Mouse (Mus musculus): Measurements from ENCODE around the gene Wrb.
A peak's percentile ranks its signal among the peaks of the same experiment; 100 is the strongest.

The Wrb gene

DNA sequence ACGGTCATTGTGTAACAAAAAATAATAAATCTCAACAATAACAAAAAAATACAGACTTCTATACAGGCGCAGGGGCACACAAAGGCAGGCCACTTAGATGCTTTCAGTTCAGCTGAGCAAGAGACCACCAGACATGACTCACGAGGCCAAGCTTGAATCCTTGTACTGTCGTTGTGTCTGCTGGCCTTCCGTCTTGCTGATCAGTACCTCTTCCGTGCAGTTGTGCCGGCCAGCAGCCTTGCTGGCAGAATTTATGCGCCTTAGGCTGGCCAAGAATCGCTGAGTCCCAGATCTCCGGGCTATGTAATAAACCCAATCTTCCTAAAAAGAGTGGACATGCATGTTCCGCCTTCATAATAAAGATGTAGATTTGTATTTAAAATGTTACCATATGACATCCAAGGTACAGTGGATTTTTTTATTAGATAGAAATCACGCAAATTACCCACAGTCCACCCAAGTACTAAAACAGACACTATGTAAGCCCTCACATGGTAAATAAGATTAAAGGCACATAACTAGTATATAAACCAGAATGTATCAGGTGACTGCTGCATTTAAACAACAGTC is 13.4 kb downstream of the Wrb start:
- DNase-seq (ENCODE audit: extremely low spot score, low spot score), result no peak

DNA sequence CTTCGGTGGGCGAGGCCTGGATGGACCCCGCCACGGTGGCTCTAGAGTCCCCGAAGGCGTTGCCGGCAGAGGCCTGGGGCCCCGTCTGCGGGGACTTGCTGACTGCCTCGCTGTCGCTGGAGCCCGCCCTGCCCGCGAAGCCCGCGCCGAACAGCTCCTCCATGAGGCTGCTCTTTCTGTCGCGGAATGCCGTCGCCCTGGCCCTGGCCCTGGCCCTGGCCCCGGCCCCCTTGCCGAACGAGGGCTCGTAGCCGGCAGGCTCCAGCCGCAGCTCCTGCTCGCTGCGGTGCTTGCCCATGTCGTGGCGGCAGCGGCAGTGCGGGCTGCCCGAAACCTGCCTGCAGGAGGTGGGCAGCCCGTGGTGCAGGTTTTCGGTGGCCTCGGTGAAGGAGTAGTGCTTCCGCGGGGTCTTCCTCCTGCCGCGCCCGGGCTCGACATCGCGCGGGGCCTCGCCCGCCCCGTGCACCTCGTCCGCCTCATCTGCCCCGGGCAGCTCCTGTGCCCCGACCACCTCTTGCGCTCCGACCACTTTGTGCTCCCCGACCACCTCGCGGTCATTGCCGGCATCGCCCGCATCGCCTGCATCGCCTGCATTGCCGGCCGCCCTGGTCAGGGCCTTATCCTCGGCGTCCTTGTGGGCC is 14.0 kb downstream of the Wrb start:
- DNase-seq (ENCODE audit: extremely low spot score, low spot score), result peak; percentile 84

DNA sequence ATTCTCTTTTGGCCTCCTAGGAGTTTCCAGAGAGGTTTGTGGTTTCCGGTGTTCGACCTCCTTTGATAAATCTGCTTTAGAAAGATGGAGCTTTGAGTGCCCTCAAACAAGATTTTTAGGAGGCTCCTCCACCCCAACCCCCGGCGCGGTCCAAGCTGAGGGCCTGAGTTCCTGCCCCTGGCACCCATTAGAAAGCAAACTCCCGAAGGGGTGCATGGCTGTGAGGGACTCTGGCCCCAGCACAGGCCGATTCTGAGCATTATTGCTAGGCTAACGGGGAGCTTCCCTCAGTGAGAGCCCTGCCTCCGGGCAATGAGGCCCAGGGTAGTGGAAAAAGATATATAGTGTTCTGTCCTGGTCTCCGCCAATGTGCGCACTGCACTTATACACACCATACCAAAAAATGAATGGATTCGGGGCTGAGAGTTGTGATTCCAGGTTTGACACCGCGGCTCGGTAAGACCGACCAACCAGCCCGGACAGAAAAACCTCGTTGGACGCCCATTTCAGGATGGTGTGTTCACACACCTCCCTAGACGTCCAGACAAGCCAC is 14.7 kb downstream of the Wrb start:
- DNase-seq (ENCODE audit: extremely low spot score, low spot score), result no peak

DNA sequence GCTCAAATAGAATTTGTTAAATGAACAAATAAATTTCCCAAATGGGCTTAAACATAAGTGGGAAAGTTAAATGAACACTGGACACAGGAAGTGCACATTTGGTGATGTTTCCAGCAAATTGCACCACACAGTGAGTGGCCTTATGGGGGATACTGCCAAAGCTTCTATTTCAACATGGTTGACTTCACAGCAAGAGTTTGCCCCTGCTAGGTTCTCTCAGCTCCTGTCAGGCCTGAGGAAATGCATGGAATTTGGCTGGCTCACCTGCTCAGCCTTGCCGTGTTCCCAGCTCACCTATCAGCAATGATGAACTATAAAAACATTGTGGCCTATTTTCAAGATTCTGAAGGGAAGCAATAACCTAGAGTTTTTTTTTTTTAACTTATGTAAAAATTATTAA is 15.7 kb downstream of the Wrb start:
- DNase-seq (ENCODE audit: extremely low spot score, low spot score), result no peak

DNA sequence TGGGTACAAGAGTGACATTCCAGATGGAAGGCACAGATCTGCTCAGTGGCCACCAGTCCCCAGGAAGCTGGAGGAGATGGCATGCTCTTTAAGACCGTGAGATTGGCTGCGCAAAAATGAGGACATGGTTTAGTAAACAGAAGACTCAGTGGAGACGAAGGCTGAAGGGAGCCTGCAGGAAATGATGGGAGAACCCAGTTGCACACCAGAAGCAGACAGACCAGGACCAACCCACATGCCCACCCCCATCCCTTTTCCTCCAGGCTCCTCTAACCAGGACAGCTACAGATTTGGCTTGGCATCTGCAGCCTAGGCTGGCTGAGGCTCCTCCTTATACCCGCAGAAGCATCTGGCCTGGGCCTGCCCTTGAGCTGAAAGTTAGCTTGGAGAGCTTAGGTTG is 16.1 kb downstream of the Wrb start:
- DNase-seq (ENCODE audit: extremely low spot score, low spot score), result no peak

DNA sequence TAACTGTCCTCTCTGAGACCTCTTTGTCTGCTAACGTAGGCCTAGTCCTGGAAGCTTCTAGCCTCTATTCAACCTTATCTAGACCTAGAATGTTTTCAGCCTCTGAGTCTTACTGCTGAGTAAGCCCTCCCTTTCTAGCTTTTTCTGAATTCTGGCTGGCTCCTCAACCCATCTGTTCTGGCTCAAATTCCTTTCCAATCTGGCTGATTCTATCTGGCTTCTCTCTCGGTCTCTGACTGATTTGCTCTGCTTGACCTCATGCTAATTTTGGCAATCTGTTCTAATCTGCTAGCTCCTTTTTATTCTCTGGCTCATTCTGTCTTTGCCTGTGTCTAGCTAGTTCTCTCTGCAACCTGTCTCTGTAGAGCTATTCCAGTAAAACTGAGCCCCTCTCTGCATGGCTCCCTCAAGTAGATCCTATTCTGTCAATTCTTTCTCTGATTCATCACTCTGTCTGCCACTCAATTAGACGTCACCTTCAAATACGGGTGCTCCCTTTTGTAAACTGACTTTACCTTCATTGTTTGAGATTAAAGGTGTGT is 20.6 kb downstream of the Wrb start:
- no peak for DNase-seq (ENCODE audit: extremely low spot score, low spot score)

DNA sequence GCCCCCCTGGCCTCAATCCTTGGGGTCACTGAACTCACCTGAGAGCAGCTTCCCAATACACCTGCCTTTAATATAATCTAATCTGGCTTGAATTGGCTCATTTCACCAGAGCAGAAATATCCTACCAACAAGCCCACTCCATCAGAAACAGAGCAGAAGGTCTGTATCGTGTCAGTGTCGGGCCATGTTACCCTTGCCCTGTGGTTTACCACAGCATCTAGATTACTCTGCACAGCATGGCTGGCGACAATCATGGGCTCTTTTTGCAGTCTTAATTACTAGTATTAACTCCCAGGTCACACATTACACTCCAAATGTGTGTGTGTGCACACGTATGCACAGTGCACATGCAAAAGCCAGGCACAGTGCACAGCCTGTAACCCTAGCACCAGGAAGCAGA is 23.6 kb downstream of the Wrb start:
- DNase-seq (ENCODE audit: extremely low spot score, low spot score), result no peak

DNA sequence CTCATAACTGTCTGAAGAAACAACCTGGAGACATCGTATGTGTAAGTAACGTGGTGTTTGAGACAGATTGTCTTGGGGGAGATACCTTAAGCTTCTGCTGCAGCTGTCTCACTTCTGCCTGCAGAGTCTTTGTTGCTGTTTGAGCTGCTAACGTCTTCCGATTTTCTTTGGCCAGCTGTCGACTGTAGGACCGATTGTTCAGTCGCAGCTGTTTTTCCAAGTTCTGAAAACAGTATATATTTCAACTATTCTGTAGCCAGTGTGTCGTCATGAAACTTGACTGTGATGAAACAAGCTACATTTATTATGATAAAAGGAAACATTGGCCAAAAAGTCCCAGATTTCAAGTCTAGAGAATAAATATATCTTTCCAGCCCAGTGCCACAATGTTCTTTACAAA is 28.4 kb downstream of the Wrb start:
- DNase-seq (ENCODE audit: extremely low spot score, low spot score), result no peak

DNA sequence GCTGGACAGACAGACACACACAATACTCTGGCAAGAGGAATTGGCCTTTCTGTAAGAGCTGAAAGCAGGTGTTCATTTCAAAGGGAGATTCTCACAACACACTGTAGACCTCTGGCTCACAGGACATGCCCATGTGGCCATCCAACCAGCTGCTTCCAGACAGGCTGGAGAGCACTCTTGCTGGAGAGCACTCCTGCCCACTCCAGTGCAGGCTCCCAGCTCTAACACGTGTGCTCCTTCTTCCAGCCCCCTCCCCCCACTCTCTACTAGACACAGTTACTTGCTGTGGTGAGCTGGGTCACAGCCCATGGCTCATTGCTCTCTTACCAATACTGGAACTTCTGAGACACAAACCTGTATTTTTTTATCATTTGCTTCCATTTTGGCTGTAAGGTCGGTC is 30.2 kb downstream of the Wrb start:
- DNase-seq (ENCODE audit: extremely low spot score, low spot score), result no peak

DNA sequence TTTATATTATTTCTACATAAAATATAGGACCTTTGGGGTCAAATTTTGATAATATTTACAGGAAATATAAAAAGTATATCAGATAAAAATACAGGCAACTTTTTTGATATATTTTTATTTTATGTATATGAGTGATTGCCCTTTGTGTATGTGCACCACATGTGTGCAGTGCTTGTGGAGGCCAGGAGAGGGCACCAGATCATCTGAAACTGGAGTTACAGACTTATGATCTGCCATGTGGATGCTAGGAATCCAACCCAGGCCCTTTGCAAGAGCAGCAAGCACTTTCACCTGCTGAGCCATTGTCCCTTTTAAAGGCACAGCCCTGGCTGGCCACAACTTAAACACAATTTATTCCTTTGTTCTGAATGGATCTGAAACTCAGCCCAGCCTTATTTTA is 33.9 kb downstream of the Wrb start:
- DNase-seq (ENCODE audit: extremely low spot score, low spot score), result no peak

DNA sequence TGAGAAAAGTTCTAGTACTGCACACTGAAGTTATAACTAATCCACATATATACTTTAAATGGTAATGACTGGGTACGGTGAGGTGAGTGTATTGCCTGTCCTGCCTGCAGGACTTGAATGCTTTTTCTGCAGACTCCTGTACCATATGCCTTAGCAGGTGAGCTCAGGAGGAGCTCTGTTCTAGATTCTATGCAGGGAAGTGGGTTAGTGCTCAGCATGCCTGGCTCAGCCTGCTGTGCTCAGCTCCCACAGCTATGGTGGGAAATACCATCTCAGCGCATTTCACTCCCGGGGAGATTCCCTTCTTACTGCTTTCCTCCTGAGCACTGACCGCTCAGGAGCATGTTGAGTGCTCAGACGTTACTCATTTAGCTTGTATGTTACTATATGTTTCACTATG is 42.4 kb downstream of the Wrb start:
- DNase-seq (ENCODE audit: extremely low spot score, low spot score), result no peak

DNA sequence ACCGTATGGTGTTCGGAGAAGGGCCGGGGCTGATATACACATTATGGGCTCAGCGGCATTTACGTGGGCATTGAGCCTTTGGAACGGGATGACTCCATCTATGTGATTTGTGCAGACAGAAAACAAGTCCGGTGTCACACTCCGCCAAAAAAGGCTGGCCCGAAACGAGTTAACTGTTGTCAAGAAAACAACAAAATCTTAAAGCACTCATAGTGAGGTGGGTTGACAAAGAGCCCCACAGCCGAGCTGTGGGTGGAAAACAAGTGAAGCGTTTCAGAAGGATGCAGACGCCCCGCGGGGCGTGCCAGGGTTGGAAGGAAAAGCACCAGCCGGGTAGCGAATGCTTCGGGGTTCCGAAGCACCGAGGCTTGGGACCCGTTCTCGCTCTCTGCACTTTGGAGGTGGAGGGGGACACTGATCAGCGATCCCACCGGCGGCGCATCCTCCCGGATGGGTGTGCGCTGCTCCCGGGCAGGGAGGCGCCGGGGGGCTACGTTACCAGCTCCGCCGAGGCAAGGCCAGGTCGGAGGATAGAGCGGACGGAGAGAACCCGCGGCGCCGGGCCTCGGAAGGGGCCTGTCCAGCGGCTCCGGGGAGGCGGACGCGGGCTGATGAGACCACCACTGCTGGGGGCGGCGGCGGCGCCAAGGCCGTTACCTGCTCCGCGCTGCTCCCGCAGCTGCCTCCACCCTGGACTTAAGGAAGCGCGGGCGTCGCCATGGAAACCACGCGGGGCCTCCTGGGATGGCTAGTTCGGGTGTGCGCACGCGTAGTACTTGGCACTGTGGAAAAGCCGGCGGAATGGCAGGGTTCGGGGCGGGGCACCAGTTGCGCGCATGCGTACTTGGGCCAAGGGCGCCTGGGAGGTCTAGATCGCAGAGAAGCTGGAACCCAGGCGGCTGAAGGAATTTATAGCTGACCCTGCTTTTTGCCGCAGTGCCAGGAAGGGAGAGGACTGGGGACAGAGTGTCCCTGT is 46.6 kb downstream of the Wrb start, which contains the start of gene Lca5l:
Gene Lca5l (minus strand): TSS at position 741 of the 976 bp plus-strand sequence.
- peak; percentile 100 for DNase-seq (ENCODE audit: extremely low spot score, low spot score)

DNA sequence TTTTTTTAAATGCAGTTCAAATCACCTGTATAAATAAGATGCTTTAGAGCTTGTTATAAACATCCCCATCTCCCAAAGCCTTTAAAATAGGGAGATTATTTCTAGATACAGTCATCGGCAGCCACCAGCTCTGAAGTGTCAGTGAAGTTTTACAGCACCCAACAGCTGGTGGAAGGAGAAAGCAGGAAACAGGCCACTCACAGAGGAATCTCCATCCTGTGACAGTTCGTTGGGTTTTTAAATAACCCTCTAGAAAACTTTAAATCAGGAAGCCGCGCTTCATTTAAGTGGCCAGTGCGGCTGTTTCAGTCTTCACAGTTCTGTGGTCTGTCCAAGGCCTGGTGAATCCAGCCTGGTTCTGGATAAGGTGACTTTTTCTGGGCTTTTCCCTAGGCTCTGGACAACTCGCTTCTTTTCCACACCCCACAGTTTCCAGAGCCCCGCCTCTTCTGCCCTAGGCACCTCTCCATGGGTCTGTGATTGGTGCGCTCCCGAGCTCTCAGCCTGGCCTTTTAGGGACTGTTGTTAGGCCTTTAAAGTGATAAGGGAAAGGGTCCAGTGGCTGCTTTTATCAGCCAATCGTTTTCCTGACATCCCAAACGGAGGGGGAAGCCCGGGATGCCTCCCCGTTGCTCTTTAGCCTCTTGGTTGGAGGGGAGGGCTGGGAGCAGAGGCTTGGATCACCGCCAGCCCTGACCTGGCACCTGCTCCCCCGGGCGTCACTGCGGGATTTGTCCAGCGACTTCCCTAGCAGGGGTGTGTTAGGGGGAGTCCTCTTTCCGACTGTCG is 54.9 kb downstream of the Wrb start, which contains the start of gene Sh3bgr:
Gene Sh3bgr (plus strand): TSS at position 538 of the 789 bp plus-strand sequence.
- peak; percentile 51 for DNase-seq (ENCODE audit: extremely low spot score, low spot score)

DNA sequence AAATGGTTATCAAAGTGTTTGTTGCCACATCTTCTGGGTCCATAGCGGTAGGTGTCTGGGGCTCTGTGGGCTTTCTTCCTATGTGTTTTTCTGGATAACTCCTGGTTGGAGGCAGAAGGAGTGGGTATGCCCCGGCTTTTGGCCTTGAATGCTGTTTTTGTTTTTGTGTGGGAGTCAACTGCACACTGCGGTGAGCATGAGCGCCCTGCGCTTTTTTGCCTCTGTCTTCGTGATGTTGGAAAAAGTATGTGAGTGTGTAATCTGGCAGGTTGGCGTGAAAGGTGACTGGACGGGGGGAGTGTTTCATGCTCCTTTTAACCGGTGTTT is 55.5 kb downstream of the Wrb start:
- no peak for DNase-seq (ENCODE audit: extremely low spot score, low spot score)

DNA sequence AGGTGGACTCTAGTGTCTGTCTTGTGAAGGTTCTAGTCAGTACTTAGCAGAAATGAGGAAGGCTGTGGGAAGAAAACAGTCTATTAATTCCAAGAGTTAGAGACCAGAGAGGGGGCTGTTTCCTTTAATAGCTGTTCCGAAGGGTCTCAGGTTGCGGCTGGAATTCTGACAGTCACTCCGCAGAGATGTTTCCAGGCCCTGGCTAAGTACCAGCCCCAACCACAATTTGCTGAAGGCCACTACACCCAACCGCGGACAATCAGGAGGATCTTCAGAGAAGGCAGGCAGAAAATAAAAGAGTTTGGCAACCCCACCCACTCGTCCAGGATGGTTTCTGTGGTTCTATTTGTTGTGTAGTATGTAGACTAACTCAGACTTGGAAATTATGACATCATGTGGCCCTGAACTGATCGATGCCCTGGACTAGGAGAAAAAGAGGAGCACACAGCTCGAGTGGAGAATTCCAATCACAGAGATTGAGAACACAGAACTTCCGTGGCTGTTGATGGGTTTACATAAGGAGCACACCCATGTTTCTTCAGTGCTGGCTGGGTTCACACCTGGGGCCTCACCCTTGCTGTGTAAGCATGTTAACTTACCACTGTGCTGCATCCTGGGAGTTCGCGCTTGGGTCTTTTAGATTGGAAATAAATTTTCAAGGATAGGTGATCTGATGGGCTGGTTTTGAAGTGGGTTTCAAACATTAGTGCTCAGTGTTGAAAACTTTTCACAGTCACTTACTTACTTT is 56.5 kb downstream of the Wrb start:
- DNase-seq (ENCODE audit: extremely low spot score, low spot score), result no peak

Data from neural tube, embryonic 10.5 days (tissue).